Mouse (Mus musculus) urinary bladder, postnatal 36 days (tissue): ENCODE measurements around the gene Cdc73.
"Not testable (repeated sequence)": the region's sequence is repeated elsewhere in the genome, so short reads cannot be mapped to it uniquely, and the experiment has no call there.

Experiments used
- DNase-seq, 2 experiments: peaks; one replicate each; pipeline ENCODE4 v3.0.0; 2022; ENCODE audit warnings: low spot score in 2 of 2, mixed read lengths in 1 of 2

Gene Cdc73

DNA sequence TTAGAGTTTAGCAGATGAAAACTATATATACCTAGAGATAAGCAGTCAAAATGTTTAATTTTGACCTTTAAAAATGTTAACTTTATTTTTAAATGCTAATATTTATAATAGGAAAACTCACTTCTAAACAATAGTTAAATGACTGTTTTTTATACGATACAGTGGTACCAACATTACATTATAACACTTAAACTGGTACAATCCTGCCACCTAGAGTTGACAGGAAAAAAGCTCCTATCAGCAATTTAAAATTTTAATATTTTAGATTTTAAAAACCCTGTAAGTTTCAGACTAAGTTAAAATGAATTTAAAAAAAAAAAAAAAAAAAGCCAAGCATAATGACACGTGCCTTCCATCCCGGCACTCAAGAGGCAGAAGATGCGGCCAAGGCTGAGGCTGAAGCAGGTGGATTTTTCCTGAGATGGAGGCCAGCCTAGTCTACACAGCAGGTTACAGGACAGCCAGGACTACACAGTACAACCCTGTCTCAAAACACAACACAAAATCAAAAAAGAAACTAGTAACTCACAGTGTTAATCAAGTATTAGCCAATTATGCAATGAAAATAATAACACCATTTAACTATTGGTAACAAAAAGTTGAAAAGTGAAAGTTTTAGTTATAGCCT, 26.8 kb downstream of the Cdc73 start:
- no peak for DNase-seq

DNA sequence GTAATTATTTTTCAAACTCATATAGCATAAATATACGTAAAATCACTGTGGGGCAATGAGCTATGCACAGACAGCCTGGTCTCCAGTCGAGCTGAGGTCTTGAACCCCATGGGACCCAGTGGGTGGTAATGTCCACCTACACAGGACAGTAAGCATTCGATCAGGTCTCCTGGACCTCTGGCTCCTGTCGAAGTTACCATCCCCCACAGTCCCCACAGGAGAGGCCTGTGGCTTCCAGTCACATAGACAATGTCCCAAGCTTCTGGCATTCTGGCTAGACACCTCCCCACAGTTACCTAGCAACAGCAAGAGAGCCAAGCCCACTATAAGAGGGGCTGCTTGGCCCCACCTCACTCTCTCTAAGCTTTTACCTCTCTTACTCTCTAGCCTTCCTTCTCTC, 37.9 kb downstream of the Cdc73 start:
- DNase-seq = not testable (repeated sequence)

DNA sequence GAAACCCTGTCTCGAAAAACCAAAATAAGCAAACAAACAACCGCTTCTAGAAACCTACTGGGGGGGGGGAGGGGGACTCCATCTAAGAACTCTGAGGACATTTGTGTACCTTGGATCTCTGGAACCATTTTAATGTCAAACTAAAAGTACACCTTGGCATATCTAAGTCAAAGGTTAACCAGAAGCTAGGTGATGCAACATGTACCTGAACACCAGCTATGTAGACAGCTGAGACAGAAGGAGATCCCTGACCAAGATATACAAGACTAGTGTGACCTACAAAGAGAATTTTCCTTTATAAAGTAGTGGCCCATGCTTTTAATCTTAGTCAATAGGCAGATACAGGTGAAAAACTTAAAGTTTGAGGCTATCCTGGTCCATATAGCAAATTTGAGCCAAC, 39.5 kb downstream of the Cdc73 start:
- no peak for DNase-seq

DNA sequence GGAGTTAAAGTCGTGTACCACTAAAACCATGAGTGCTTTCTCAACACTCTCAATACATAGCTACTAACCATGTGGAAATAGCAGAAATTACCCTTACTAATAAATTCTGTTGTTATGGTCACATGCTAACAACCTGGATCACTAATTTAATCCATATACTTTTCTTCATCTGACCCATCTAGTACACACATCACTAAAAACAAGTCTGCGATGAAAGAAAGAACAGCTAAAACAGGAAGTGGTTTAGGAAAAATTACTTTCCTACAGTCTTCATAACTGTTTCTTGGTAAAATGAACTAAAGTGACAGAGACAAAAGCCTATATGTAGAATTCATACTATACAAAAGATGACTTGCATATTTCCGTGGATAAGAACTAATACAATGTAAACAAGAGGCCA, 49.0 kb downstream of the Cdc73 start:
- no peak for DNase-seq

DNA sequence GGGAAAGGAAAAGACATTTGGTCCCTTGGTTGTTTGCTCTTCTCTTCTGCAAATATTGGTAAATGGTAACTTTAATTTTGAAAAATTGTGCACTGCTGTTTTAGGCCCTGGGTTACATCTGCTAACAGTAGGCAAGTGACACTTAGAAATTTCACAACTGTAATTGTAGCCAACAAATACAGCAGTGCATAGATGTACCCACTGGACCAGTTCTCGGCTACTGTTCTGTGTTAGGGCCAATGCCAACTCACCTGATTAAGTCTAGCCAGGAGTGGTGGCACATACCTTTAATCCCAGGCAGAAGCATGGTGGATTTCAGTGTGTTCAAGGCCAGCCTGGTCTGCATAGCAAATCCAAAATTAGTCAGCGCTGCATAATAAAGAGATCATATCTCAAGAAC, 52.4 kb downstream of the Cdc73 start:
- no peak for DNase-seq

DNA sequence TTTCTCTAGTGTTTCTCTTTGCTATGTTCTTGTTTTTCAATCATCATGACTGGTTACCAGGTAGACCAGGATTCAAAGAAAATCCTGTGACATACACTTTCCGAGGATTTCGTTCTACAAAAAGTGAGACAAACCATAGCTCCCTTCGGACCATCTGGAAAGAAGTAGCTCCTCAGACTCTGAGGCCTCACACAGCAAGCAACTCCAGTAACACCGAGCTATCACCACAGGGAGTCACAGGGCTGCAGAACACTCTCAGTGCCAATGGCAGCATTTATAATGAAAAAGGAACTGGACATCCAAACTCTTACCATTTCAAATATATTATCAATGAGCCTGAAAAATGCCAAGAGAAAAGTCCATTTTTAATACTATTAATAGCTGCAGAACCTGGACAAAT, 56.5 kb downstream of the Cdc73 start:
- DNase-seq = no peak

DNA sequence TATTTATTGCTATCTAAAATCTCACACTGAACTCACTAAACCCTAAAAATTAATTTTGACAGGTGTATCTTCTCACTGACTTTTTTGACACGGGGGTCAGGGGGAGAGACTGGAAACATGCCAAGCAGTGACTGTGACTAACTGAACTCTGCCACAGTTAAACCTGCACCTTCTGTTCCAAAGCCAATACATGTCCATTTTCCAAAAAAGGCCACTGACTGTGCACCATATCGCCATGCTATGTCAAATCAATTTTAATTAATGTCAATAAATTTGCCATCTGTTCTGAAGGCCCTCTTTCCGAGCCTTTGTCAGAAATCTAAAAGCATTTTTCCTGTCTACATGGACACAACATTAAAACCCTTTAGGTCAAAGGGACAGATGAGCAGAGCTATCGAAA, 57.3 kb downstream of the Cdc73 start:
- no peak for DNase-seq

DNA sequence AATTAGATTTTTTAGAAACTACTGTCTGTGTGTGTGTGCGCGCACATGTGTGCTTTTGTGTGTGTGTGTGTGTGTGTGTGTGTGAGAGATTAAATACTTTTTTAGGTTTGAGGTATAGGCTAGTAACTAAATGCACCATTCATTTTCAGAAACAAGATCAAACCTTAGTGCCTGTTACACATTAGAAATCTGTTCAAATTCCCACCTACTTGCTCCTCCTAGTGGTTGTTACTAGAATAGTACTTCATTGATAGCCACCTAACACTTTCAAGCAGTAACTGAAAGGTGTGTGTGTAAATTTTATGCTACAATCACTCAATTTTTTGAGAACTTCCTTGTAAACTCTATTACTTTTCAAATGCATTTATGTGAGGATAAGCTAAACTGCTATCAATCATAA, 58.5 kb downstream of the Cdc73 start:
- DNase-seq = no peak

DNA sequence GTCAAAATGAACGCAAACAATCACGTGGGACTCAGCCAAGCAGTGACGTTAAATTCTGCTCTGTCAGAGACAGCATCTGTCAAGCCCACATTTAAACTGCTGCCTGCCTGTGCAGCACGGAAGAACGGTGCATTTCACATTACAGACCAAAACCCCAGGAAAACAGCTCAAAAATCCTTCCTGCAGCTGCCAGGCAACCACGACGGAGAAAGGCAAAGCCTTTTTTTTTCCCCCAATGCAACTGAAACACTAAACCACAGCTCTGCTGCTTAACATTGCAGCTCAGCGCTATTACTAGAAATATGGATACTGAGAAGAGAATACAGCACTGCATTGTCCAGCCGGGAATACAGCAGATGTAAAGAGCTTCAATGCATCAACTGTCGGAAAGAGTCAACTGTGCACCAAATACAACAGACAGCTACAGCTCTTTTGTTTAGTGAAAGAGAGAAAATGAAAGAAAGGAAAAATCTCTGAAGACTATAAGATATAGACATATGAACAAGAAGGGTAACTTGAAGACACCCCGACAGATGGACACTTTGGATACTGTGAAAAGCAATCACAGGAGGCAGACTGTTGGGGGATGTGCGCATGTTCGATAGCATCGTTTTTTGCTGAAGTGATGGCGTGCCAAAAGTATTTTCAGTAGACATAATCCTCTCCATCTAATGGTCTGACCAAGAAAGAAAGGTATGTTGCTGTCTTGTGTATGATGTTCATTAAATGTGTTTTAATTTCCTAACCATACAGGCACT, 61.9 kb downstream of the Cdc73 start, which contains the start of gene B3galt2:
B3galt2 (plus strand) TSS at position 15 of the 758 bp plus-strand sequence.
- no peak for DNase-seq

DNA sequence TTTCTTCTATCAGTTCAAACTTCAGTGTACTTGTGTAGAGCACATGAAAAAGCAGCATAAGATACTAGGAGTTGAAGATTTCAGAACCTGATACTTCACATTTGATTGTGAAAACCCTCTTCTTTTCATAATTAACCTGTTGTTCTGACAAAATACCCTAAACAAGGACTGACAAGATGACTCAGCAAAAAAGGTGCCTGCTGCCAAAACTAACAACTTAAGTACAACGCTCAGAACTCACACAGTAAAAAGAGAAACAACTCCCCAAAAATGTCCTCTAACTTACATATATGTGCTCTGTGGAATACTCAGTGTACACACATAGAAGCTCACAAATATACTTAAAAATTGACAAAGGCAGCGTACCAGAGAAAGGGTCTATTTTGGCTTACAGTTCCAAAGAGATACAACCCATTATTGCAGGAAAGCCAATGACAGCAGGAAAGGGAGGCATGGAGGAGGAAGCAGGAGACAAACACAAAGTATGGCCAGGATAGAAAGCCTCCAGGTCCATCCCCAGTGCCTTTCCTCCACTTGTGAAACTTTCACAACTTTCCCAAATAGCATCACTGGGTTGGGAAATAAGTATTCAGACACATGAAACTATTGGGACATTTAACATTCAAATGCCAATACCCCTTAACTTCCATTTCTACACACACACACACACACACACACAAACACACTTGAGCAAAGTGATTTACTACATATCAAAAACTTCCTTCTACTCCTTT, 69.7 kb downstream of the Cdc73 start:
- DNase-seq = no peak

DNA sequence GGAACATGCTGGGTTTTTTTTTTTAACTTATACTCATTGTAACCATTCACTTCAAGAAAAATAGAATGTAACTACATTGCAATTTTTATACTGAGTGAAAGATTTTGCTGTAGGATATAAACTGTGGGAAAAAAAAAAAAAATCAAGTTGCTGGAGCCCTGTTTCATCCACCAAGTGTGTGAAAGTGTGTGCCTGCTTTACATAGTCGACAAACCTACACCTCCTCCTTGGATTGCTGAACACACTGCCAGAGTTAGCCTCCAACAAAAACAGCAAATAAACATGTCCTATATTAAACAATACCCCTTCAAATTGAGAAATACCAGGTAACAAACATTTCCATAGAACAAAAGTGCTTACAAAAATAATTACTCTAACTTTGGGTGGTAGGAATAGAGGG, 70.3 kb downstream of the Cdc73 start:
- DNase-seq = no peak

DNA sequence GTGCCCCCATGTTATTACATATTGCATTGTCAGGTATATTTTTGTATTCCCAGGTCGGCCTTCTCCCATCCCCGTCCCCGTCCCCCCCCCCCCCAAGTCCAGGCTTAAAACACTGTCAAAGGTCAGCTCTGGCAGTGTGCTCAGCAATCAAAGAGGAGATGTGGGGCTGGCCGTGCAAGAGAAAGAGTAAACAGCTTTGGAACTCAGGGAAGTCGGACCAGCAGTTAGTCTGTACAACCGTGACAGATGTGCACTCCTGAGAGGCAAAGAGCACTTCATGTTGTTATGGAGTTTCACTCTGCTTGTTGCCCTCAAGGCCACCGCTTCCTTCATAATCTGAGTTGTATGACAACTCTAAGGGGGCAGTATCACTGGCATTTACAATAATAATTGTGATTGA, 71.4 kb downstream of the Cdc73 start:
- no peak for DNase-seq

DNA sequence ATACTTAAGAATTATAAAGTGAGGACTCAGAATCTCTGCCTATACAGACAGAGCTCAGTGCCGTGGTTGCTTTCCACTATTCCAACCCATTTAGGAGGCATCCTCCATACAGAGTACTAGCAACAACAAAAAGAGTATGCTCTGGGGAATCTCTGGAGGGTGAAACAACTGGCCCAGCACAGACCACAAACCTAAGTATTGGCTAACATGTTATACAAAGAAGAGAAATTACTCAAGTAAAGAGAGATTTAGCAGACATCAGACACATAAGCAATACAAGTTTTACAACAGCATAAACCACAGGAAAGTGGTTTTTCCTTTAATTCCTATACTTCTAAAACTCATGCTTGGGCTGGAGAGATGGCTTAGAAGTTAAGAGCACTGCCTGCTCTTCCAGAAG, 80.1 kb downstream of the Cdc73 start:
- DNase-seq = no peak

DNA sequence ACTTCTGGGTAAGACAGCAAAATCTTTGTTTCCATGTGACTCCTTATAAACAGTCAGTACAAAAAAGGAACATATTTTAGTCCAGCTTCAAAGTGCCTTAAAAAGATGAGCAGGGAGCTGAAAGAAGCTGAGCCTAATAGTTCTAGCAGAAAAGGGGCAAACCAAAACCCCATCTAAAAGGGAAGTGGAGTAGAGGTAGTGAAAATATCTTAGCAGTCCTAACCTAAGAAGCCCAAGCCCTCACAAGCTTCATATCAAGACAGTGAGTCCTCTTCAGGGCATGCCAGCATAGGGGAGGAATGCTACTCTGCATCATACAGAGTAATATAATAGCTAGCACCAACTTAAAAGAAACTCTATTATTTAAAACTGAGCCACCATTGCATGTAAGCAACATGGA, 80.8 kb downstream of the Cdc73 start:
- no peak for DNase-seq

DNA sequence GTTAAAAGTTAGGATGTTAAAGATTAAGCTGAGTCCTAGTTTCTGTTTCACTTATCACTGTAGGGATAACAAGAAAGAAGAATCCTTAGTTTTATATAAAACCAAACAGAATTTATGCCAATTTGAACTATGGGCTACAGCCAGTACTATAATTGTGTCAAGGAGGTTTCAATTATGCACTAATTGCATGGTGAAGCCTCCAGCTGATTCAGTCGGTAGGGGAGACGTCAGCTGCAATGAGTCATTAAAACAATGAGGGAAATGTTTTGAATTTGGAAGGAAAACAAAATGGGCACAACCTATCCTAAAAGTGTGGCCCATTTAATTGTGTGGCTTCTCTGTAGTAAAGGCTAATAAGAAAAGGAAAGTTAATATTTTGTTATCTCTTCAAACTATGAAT, 82.9 kb downstream of the Cdc73 start:
- DNase-seq = no peak

DNA sequence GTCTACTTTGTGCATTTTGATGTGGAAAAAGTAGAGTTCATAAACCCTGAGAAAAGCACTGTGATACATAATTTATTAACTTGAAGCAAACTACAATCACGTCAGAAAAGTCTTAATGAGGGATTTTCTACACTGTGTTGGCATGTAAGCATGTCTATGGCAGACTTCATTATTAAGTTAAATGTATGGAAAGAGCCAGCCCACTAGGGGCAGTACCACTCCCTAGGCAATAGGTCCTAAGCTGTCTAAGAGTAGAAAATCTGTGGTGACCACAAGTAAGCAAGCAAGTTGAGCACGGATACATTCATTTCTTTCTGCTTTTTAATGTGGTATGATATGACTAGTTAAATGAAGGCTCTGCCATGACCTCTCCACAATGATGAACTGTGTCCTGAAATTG, 89.8 kb downstream of the Cdc73 start:
- DNase-seq = no peak

DNA sequence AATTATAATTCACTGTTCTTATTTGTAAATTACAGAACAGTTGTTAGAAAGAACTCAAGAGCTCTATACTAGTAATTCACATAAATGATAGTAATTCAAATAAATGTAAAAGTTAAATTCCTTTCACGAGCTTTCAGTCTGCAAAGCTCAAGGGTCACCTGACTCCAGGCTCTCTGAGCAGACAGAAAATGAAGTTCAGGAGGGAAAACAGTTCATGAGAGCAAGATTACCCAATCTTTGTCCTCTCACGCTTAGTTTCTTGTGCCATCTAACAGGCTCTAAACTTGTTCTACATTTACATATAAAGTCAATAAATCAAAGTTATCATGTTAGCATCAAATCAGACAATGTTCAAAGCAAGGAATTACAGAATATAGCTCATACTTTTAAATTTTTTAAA, 93.8 kb downstream of the Cdc73 start:
- DNase-seq = no peak

DNA sequence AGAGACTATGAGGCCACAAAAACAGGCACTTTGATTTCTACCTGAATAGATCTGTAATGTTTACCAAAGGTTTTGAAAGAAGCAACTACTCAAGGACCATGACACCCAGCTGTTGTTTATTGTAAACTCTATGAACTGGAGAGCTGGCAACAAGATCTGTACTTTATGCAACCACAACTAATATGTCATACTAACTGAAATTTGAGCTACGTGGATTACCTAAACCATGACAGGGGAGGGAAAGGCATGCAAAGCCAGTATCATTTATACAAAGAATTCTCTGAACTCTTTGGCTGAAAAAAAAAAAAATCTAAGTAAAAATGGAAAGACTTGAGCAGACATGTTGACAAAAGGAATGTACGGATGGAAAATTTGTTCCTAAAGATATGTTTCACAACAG, 105.8 kb downstream of the Cdc73 start:
- DNase-seq = no peak

DNA sequence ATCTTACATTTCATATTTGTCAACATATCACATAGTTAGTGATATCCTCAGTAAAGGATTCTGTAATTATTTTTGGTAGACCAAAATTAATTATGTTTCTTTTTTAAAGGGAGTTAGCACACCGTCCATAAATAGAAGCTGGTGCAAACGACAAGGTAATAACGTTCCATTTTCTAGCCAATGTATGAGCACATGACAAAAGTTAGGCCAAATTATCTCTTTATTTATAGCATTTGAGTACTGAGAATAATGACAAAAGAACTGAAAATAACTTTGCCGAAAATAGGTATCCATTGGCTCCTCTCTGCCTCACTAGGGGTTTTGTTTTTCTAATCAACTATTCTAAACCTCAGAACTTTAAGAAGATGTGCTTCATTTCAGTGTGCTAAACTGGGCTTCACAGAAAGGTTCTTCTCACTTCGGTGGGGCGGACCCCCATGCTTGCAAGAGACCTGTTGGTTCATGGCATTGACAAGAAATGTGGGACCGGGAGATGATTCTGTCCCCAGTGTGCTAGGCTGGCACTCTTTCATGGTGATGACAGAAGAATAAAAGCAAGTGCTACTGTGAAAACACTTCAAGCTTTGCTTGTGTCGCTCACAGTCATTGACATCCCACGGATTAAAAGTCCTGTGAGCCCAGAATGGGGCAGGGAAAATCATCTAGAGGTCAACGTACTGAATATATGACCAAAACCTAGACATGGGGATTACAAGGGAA, 125.7 kb downstream of the Cdc73 start:
- DNase-seq = no peak

DNA sequence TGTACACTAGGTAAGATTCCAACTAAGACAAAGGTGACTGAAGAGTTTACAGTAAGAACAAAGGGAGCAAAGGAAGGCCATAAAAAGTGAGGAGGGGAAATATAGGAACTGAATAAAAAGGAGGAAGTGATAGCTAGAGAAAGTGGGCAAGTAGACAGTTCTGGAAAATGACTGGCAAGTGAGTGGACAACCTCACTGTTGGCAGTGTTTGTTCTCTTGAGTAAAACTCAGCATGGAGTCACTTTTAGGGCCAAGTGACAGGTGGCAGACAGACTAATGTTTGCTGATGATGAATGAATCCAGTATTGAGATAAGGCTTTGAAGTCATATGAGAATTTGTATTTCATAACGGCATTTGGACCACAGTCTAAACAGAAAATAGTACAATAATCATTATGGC, 144.5 kb downstream of the Cdc73 start:
- DNase-seq = no peak

DNA sequence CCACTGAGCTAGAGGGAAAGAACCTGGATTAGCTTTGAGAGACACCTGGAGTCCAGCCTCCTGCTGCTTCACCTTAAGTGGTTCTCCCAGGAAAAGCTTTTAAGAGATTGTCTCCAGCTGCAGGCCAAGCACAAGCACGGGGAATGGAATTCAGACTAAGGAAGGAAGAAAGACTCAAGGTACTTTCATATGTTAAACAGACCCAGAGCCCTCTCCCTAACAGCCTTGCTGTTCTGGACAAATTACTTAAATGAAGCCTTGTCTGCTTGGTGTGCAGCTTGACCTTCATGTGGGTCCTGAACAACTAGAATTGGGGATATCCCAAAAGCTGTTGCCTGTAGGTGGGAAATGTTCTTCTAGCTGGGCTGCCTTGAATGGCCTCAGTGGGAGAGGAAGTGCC, 147.2 kb downstream of the Cdc73 start:
- DNase-seq = no peak

DNA sequence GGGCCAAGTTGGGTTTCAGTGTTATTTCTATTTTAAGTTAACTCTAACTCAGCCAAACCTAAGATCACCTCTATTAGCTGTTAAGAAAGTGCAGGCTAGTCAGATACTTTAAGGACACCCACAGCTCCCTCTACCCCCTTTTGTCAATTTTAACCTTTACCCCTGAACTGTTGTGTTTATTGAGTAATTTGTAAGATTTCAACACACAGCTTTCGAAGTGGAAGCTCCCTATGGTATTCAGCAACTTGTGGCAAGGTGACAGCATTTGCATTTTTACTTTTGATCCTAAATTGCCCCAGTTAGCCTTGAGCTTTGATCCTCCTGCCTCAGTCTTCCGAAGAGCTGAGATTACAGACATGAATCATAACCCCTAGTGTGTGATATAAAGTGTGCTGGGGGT, 148.1 kb downstream of the Cdc73 start:
- no peak for DNase-seq
